Mouse (Mus musculus): ENCODE data around the gene Tll2.
A peak's percentile ranks its signal among the peaks of the same experiment; 100 is the strongest.

The Tll2 gene

GRCm38 (mm10) chr19:41086700-41087099 lies 119.9 kb downstream of the Tll2 start:
- peak; percentile 76 for DNase-seq

DNA sequence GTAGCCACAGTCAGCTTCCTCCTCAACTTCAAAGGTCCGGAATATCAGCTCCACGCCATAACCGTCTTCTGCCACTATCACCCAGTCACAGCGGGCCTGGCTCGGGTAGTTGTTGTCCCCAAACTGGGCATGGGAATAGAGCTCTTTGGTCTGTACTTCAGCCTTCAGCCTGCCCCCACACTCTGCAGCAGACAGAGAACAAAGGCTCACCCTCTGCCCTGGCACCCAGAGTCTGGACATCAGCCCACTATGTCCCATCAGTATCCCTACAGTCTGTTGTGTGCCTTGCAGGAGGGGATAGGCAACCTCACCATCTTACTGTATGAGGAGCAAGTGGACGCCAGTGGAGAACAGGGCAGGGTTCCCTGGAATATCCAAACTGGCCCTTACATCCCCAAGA lies 120.3 kb downstream of the Tll2 start:
- DNase-seq, result no peak

DNA sequence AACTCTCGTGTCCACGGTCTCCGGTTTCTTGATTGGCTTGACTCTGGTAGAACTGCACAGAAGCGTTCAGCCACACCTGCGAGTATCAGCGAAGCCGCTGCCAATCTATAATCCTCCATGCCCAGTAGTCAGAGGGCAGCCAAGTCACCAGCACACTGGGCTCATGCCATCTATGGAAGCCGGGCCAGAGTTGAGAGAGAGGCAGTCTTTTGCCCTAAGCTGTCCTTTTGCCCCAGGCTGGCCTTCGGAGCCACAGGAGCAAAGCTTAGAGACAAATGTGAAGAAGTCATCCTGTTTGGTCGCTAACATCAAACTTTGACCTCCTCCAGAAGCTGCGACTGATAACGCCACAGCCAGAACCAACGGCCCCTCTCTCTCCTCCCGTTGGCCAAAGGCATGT lies 123.0 kb downstream of the Tll2 start:
- no peak for DNase-seq

DNA sequence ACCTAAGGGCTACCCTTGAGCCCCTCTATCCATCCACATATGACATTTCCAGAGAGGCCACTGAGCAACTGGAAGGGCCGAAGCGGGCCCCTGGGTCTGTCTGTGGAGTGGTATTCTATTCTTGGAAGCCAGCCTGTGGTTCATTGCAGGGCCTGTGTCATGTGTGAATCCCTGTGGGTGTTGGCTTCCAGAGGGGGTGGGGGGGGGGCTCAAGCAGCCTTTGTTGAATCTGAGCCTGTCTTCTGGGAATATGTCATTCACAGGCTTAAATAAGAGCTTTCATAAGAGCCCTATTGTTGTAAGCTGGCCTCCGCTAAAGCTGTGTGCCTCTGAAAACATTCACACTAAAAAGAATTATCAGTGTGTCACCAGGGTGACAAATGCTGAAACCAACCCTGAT lies 125.0 kb downstream of the Tll2 start:
- DNase-seq, result no peak

GRCm38 (mm10) chr19:41076906-41077305 lies 129.7 kb downstream of the Tll2 start, which contains the start of gene Opalin:
TSS of gene Opalin (minus strand) at chr19:41077113.
- no peak for DNase-seq

DNA sequence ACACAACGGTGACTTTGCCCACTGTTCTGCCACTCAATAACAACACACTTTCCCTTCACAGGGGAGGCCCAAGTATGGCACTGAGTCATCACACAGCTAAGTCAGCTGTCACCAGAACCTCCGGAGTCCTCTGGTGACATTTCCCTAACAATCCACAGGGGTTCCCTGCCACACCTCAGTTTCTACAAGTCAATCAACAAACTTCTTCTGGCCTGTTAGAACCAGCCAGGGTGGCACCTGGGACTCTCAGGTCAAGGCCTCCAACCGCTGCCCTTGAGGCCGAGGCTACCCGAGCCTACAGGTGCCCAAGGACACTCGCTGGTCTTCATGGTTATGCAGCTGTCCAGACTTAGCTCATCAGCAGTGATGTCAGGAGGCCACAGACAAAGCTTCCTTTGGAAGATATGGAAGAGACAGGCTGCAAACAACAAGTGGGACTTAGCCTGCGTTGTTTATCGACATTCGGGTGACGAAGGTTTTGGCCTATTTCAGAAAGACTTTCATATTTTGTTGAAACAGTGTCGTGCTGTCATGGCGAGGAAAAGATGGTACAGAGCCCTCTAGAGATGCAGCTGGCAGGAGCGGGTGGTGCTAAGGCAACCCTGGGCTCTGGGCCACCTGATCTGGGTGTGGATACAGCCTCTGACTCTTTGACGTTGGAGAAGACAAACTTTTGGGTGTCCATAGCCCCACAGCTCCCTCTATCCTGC lies 132.7 kb downstream of the Tll2 start:
- no peak for DNase-seq

GRCm38 (mm10) chr19:41071500-41071899 lies 135.1 kb downstream of the Tll2 start:
- peak; percentile 93 for DNase-seq

DNA sequence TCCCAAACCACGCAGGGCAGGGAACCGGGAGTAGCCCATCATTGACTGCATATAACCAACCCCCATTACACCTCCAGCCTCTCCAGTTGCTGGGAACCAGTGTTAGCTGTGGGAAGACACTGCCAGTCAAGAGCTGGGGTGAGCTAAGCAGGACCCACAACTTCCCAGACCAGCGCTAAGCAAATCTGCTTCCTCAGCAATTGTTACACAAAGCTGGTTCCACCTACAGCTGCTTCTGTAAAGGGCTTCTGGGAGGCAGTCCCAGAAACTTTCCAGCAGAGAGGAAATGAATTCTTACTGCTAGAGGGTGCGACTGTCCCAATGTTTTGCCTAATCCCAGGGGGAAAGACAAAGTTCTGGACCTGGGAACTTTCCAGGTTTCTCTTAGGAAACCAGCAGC lies 151.9 kb downstream of the Tll2 start:
- DNase-seq, result no peak

DNA sequence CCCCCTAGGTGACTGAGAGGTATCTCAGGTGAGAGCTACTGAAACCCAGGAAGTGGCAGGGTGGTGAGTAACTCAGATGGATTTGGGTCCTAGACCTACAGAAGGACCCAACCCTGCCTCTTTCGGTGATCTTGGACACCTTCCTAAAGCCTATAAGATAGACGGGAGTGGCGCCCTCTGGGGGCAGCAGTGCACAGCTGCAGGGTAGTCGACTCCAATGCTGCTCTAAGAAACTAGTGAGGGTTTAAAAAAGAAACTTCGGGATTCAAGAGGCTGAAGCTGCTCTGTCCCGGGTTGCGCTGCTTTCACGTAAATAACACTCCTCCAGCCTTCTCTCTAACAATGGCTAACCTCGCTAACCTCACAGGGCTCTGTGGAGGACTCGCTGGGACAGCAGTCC lies 153.1 kb downstream of the Tll2 start:
- peak; percentile 44 for DNase-seq

DNA sequence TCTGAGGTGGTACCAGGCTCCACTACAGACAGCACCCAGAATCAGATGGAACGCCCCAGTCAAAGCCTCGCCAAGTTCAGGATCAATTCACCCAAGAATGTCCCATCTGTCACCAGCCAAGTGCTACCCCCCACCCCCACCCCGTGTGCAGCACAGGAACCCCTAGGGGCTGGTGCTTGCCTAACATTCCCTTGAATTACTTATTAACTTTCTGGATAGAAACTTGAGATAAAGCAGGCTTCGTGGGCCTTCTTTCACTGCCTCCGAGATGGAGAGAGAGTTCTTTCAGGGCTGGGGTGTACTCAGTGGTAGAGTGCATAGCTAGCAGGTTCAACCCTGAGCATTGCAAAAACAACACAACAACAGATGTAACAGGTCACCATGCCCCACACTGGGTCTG lies 154.4 kb downstream of the Tll2 start:
- no peak for DNase-seq

DNA sequence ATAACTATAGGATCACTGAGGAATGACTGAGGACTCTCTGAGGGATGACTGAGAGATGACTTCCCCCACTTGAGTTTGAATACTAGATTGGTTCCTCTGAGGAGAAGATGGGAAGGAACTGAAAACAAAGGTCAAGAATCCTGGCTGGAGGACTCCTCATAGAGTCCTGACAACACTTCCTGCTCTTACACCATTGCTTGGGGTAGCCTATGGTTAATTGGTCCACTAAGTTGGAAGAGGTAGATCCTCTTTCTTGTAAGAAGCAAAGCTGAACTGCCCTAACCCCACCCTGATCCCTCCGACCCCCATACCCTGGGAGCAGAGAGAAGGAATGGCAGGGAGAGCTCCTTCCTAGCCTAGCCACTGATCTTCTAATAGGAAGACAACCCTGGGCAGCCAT lies 154.9 kb downstream of the Tll2 start:
- DNase-seq, result no peak

GRCm38 (mm10) chr19:41048187-41048559 lies 158.5 kb downstream of the Tll2 start:
- no peak for DNase-seq

DNA sequence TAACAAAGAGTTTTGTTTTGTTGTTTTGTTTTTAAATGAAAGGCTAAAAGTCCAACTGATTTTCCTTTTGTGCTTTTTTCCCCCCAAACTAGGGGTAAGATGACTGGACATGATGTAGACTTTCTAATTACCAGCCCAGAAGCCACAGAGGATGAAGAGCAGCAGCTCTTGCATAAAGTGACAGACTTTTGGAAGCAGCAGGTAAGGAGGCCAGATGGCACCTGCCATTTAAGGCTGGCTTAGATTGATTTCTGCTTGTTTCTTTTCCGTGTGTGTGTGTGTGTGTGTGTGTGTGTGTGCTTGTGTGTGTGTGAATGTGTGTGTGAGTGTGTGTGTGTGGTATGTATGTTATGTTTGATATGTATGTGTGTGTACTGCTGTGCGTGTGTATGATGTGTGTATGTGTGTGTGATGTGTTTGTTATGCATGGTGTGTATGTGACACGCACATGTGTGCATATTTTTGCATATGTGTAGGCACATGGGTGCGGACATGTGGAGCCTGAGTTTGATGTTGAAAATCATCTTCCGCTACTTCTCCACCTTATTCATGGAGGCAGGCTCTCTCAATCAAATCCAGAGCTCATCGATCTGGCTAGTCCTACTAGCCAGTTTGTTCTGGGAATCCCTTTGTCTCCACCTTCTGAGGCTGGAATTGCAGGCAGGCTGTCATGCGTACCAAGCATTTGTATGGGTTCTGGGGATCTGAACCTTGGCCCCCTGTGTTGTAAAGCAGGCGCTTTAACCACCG lies 159.0 kb downstream of the Tll2 start:
- DNase-seq, result no peak

DNA sequence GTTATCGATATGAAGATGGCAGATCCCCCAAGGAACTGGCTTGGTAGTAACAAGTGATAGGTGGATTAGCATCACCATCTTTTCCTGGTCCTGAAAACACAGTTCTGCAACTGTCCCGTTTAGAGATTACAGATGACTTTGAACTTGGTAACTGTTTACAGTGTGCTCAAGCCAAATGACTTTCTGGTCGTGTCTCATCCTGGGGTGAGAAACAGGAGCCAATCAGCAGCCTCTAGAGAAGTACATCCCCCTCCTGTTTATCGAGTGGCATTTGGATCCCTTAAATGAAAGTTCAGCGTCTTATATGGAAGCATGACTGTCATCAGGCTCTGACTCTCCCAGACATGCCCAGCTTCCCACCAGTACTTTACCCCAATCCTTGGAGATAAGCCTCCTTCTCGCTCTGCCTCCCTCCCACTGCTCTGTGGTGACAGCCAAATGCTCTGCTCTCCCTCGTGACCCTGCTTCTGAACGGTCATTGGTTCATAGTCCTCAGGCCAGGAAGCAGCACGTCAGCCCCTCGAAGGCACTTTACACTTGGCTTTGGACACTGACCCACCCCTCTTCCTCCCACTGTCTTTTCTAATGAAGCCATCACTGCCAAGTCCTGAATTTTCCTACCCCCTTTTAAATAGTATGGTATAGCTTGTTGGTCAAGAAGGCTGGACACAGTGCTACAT lies 161.4 kb downstream of the Tll2 start:
- DNase-seq, result no peak

DNA sequence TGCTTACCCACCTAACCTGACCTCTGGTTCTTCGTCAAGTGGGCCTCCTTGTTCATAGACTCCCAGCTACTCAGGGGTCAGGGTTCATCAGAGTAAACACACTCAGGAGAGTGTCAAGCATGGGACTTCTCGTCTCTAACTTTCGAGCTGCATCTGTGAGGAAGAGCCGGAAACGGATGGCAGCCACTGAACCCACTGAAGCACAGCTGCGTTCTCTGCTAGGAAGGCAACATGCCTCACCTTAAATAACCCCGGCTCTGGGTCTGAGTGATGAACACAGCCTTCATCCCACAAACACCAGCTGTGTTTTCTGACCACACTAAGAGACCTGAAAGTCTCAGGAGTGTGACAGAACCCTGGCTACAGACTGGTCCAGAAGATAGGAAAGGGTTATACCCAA lies 167.5 kb downstream of the Tll2 start:
- no peak for DNase-seq

- DNase-seq, result no peak
These were observed 170.7 kb downstream of the Tll2 start for GRCm38 (mm10) chr19:41035809-41036551.
